Mouse (Mus musculus) CH12F3 (cell line): ENCODE measurements at regions not wholly inside any gene's neighbourhood (a gene's known extent, or its start where the extent isn't known, plus 50 kb on each side); places are given as distances from the start of the nearest gene placed in this dataset.

ENCODE experiments used
- in situ Hi-C: fragments of 300-500 bp; cut with MboI; formaldehyde crosslinking; loops from 2 replicates; pipeline ENCODE4 v1.14.3; 2020; ENCODE audit warnings: low sequenced_read_pairs

GRCm38 (mm10) chr10:118699292-118699691 lies 170.7 kb downstream of the Dyrk2 start:
- in situ Hi-C loops: no loop called here

DNA sequence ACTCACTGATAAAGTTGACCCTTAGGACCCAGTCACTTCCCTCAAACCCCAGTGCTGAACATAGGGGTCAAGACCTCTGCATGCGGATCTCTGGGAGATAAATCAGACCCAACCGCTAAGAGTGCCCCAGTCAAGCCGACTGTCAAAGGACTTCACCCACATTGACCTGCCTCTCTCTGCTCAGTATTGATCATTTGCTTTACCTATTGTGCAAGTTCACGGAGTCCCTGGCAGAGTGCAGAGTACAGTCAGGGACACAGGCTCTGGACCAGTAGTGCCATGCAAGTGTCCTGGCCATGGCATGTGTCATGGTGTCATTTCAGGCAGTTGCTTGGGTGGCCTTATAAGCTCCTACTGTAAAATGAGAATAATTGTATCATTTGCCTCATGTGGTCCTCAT lies 169.9 kb downstream of the Dyrk2 start:
- in situ Hi-C loops: no loop called here

GRCm38 (mm10) chr10:118706020-118706419 lies 164.0 kb downstream of the Dyrk2 start:
- in situ Hi-C loops: no loop called here

- in situ Hi-C loops: no loop called here
Observed at GRCm38 (mm10) chr10:118709718-118710117, 160.3 kb downstream of the Dyrk2 start.

DNA sequence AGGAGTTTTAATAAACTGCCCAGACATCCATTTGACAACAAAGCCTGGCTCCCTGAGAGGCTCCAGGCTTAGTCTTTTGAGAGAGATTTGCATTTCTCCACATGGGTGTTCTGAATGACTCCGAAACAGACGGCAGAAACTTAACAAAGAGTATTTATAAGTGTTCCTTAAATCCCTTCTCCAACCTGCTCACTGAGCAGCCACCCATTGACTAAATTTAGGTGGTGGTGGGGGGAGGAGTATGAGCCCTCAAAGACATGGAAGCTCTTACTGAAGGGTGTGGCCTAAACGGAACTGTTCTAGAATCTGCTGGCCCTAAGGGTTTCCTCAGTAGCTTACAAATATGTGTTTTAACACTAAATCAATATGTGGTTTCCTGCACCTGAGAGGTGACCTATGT lies 158.5 kb downstream of the Dyrk2 start:
- in situ Hi-C loops: no loop called here

DNA sequence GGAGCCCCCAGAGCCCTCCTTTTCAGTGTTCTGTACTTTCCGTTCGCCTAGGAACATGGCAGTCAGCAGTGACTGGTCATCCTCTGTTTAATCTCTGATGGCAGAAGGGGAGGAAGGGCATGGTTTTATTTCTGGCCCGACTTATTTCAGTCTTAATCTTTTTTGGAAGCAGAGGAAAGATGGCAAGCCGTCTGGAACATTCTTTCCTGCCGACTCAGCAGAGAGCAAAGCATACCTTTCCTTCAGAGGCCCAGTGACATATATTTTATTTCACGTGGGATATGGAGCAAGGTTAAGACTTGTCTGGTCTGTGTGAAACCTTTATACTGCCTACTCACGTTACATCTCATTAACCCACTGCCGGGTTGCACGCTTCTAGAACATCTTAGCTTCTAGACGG lies 158.1 kb downstream of the Dyrk2 start:
- in situ Hi-C loops: no loop called here

DNA sequence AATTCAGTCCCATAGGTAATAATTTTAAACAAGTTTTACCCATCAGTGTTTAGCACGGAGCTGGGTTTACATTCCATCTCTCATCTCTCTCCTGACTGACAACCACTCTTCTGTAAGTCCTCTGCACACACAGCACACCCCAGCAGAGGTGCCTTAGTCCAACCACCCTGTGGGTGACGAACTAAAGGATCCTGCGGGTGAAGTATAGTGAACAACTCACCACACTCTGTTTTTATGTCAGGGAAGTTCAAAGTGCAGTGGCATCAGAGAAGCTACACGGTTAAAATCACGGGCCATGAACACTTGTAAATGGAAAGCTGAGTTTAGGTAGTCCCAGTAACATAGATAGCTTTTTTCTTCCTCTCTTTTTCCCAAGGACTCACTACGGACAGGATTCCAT lies 157.1 kb downstream of the Dyrk2 start:
- in situ Hi-C loops: no loop called here

DNA sequence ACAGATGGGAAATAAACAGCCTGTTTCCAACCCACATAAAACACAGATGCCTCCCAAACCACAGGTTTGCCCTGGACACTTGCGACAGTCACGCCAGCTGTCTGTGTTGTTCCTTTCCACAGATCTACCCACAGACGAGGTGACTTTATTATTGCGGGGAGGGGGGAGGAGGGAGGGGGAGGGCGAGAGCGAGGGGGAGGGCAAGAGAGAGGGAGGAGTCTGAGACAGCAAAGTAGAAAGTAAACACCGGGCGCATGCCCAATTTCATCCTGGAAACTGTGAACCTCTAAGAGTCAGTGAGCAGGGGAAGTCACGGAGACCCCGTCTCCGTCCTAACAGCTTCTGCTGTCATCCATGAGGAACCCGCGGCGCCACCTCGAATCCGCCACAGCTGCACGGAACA lies 155.8 kb downstream of the Dyrk2 start:
- in situ Hi-C loops: no loop called here

DNA sequence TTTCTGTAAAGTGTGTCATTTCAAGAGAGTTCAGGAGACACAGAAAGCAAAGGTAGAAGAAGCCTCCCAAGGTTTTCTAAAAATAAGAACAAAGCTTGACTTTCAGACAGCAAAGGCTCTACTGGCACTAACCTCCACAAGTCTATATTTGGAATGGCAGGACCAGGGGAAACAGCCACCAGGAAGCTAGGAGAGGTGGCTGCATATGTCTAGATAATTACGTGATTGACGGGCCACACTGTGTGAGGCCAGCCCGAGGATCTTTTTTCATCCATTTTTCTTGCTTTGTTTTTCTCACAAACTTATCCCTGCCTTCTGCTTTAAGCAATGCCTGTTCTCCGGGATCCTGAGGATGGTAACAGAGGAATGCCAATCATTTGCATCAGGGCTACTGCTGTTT lies 155.4 kb downstream of the Dyrk2 start:
- in situ Hi-C loops: no loop called here

DNA sequence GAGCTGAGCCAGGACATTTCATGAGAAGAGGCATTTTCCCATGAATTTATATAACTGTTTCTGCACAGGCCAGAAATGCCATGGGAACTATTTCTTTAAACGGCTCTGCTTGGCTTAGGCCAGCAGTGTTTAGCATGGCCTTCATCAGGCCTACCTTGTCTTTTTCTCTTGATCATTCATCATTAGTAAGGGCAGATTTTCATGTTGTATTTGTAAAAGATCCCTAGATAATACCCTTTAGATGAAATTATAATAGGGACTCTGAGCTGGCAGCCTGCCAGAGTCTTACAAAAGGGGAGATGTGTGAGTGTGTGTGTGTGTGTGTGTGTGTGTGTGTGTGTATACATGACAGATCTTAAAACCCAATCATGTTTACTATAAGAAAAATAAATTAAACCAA lies 149.4 kb downstream of the Dyrk2 start:
- in situ Hi-C loops: no loop called here

DNA sequence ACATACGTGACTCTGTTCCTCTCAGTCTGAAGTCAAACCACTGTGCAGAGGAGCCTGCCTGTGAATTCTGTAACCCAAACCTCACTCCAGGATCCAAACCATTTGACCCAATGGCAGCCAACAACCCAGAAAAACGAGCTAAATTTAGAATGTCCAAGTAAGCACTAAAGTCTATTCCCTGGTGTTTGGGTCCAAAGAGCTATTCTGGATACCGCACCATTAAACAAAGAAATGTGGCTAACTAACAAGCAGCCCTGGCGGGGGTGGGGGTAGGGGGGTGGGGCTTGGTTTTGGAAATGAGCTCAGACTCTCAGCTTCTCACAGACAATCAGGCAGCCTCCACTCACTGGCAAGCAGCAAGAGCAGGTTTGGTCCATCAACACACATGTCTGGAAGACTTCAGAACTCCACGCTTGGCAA lies 147.9 kb downstream of the Dyrk2 start:
- in situ Hi-C loops: no loop called here

- in situ Hi-C loops: no loop called here
Observed at GRCm38 (mm10) chr10:118722671-118723070, 147.3 kb downstream of the Dyrk2 start.

- in situ Hi-C loops: no loop called here
Observed at GRCm38 (mm10) chr10:118736093-118736492, 133.9 kb downstream of the Dyrk2 start.

GRCm38 (mm10) chr10:118737064-118737463 lies 132.9 kb downstream of the Dyrk2 start:
- in situ Hi-C loops: no loop called here

GRCm38 (mm10) chr10:118739849-118740481 lies 130.0 kb downstream of the Dyrk2 start:
- in situ Hi-C loops: no loop called here

GRCm38 (mm10) chr10:118743831-118744230 lies 126.2 kb downstream of the Dyrk2 start:
- in situ Hi-C loops: no loop called here

DNA sequence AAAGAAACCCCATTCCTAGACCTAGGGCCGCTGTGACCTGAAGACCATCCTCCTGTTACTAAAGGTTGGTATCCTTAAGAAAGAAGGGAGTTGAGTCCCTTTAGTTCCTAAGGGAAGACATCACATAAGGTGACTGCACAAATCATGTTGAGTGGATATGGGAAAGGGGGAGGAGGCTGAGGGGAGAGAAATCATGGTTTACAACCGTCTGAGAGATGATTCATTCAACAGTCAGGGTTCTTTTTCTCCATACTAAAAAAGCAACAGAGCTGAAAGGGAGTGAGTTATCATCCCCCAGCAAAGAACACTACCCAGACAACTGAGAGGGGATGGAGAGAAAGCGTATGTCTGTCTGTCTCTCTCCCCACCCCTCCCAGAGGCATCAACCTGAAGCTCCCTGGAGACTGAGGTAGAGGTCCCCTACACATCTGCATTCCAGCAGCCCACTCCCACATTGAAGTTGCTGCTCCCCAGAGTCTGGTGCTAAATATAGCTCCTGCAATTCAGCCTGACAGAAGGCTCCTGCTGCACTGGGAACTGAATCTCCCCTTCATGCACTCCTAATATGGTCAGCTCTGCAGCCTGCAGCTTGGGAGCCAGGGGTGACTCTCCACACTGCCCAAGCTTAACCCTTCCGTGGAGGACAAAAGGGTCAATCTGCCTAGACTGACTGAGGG lies 123.2 kb downstream of the Dyrk2 start:
- in situ Hi-C loops: no loop called here

DNA sequence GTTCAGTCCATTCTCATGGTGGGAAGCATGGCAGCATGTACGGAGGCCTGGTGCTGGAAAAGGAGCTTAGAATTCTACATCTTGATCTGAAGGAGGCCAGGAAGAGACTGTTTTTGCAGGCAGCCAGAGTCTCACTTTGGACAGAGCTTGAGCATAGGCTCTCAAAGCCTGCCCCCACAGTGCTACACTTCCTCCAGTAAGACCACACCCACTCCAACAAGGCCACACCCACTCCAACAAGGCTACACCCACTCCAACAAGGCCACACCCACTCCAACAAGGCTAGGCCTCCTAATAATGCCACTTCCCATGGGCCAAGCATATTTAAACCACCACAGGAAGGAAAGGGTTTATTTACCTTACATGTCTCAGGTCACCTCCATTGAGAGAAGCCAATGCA lies 121.0 kb downstream of the Dyrk2 start:
- in situ Hi-C loops: no loop called here

DNA sequence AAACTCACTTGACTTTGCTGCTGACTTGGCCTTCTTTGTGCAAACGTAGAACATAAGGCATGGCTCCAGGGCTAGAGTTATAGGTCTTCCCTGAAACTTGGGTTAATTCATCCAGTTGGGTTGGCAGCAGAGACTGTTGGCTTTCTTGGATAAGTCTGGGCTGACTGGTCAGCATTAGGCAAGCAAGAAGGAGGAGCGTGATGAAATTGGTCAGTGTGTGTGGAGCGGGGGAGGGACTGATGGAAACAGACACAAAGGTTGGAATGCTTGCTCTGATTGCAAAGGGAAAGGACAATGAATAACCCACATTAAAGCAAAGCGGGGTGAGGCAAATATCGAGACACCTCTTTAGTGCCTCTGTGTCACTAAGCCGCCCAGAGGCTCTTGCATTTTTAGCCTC lies 120.3 kb downstream of the Dyrk2 start:
- in situ Hi-C loops: no loop called here

- in situ Hi-C loops: no loop called here
Observed at GRCm38 (mm10) chr10:118751110-118751509, 118.9 kb downstream of the Dyrk2 start.

- in situ Hi-C loops: no loop called here
Observed at GRCm38 (mm10) chr10:118753061-118753775, 116.8 kb downstream of the Dyrk2 start.

GRCm38 (mm10) chr10:118754791-118755190 lies 115.2 kb downstream of the Dyrk2 start:
- in situ Hi-C loops: no loop called here
